Mouse (Mus musculus) fibroblast of lung, adult 2 months (primary cell): ENCODE results near the gene Ankfn1.
A peak's percentile ranks its signal among the peaks of the same experiment; 100 is the strongest.

Experiments used
- DNase-seq: peaks from one replicate; pipeline ENCODE4 v3.0.0-alpha.2; 2011; ENCODE audit warnings: low read depth

The Ankfn1 gene

GRCm38 (mm10) chr11:89574269-89574838, 203.1 kb downstream of the Ankfn1 start:
- no peak for DNase-seq

- no peak for DNase-seq
Measured at GRCm38 (mm10) chr11:89569391-89570145, 207.9 kb downstream of the Ankfn1 start.

DNA sequence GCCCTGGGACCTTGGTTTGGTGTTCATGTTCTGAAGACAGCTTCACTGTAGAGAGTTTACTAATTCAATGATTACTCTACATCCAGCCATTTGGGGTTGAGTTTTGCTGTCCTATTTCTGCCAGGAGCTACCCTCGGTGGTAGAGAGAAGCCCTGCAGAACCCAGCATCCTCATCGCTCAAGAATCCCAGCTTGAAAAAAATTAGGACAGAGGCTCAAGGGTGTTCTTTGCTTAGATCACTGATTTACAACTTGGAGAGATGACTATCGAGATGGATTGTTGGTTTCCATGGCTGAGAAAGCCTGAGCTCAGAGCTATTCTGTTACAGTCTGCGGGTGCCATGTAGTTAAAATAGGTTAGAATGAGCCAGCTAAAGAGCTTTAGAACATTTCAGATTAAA, 209.2 kb downstream of the Ankfn1 start:
- no peak for DNase-seq

DNA sequence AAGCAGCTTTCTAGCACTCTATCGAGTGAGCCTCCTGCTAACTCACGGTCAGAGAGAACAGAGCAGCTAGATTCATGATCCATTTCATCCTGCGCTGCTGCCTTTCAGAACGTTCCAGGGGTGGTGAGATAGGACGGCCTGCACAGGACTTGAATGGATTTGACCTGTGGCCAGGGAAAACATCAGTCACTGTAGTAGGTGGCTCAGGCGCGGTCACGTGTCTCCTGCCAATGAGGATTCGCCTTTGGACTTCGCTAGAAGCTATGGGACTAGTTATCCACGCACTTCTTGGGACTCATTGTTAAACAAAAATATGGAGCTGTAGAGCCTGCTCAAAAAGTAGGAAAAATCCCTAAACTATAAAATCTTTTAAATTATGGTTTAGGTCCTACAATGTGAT, 226.0 kb downstream of the Ankfn1 start:
- no peak for DNase-seq

DNA sequence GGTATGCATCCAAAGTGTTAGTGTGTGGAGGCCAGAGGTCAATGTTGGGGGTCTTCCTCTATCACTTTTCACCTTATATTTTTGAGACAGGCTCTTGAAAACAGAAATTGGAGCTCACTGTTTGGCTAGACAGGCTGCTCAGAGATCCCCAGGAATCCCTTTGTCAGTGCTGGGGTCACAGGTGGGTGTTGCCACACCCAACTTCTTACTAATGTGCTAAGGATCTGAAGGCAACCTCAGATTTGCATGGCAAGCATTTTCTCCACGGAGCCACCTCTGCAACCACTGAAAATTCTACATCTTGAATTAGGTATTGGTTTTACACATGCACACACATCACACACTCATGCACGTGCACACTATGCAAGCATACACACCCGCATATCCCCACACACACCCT, 226.5 kb downstream of the Ankfn1 start:
- no peak for DNase-seq

- DNase-seq: no peak
Measured at GRCm38 (mm10) chr11:89548786-89549185, 228.7 kb downstream of the Ankfn1 start.

DNA sequence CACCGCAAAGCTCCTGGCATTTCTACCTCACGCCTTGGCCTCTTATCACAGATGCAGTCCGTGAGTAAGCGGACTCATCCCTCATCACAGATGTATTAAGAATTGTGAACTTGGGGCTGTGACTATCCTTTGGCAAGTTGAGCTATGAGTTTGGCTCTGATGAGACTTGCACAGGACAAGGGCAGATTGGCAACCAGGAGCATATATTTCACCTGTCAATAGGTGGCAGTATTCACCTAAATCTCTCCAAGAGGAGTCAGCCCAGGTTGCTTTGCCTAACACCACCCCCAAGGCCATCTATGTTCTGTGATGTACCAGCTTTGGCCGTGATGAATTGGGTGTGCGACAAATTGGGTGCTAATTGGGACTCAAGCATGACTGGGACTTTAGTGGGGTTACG, 231.3 kb downstream of the Ankfn1 start:
- peak; percentile 47 for DNase-seq

- DNase-seq: no peak
Measured at GRCm38 (mm10) chr11:89544856-89545817, 232.3 kb downstream of the Ankfn1 start.

GRCm38 (mm10) chr11:89538376-89538775, 239.1 kb downstream of the Ankfn1 start:
- DNase-seq: no peak

GRCm38 (mm10) chr11:89527800-89528430, 249.5 kb downstream of the Ankfn1 start:
- DNase-seq: no peak

GRCm38 (mm10) chr11:89515501-89515901, 262.0 kb downstream of the Ankfn1 start:
- DNase-seq: no peak

GRCm38 (mm10) chr11:89508675-89509324, 268.7 kb downstream of the Ankfn1 start:
- DNase-seq: no peak

DNA sequence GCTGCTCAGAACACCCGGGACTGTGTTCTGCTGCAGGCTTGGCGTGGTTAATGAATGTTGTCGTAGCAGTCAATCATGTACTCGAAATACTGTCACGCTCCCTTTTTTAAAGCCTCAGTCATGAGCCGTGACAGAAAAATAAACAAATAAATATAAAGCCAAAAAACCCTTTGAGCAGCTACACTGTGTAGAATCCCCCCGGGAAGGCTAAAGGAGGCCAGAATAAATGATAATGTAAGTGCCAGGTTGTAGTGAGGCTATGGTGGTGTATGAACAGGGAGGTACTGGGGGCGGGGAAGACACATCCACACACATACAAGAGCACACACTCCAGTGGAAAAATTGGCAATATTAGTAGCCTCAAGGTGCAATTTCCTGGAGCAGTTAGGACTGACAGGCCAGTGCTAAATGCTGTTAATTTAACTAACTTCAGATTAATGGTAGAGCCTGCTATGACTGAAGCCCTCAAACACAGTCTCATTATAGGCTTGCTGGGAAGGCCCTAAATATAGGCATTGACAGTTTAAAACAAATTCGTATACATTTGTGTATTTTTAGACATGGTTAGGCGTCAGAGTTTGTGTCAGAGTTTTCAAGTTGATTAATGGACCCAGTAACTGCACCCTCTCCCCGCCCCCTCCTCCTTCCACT, 270.7 kb downstream of the Ankfn1 start:
- DNase-seq: no peak

DNA sequence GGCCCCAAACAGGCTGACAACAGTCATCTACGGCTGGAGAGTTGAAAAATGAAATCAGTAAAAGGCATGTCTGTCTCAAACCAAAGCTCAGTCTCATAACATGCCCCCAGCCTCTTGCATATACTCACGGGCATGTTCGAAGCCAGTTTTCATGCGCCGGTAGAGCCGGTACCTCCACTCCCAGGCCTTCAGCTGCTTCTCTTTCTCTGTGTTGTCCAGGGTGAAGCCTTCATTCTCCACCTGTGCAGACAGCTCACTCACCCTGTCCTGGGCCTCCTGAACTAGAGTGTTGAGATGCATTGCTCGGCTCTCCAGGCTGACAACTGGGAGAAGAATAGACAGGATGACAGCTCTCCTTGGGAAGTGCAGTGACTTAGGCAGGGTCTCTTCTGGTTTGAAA, 272.4 kb downstream of the Ankfn1 start:
- no peak for DNase-seq

GRCm38 (mm10) chr11:89501796-89502195, 275.7 kb downstream of the Ankfn1 start:
- no peak for DNase-seq

GRCm38 (mm10) chr11:89500961-89501360, 276.5 kb downstream of the Ankfn1 start:
- no peak for DNase-seq

DNA sequence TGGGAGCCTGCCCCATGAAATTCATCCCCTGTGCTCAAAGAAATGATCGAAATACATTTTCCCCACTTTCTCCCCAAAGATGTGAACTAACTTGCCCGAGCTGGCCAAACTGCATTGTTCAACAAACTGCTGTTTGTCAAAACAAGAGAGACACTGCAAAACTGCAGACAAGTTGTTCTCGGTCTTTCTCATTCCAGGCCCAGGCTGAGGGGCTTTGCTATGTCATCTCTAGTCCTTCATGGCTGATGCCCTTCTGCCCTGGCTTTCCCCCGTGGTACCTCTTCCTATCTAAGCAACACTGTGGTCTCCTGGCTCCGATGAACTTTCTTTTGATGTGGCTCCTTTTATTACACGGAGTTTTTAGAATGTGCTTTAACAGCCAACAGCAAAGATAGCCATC, 296.4 kb downstream of the Ankfn1 start:
- no peak for DNase-seq

DNA sequence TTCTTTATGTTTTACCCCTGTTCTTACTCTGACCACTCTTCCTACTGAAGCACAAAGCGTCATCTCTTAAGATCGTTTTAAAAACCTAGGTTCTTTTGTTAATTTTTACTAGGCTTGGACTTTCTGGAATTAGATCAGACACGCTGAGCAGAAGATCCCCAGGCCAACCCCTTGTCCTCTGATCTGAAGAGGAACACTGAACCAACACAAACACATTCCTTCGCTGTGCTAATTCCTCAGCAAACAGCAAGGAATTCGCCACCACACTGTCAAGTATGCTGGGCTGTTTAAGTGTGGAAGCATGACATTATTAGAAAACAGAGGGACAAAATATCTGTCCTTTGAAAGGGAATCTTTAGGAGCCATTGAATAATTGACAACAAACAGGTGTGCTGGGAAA, 300.5 kb downstream of the Ankfn1 start:
- no peak for DNase-seq

GRCm38 (mm10) chr11:89476047-89476446, 301.4 kb downstream of the Ankfn1 start:
- no peak for DNase-seq

DNA sequence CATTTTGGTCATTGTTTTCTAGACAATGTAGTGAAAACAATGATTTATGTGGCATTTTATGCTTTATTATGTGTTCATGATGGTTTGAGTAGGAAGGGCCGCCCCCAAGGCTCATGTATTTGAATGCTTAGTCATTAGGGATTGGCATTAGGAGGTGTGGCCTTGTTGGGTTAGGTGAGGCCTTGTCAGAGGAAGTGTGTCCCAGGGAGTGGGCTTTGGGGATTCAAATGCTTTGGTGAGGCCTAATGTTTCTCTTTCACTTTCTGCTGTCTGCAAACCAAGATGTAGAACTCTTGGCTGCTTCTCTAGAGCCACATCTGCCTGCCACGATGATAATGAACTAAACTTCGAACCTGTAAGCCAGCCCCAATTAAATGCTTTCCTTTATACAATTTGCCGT, 304.6 kb downstream of the Ankfn1 start:
- no peak for DNase-seq

DNA sequence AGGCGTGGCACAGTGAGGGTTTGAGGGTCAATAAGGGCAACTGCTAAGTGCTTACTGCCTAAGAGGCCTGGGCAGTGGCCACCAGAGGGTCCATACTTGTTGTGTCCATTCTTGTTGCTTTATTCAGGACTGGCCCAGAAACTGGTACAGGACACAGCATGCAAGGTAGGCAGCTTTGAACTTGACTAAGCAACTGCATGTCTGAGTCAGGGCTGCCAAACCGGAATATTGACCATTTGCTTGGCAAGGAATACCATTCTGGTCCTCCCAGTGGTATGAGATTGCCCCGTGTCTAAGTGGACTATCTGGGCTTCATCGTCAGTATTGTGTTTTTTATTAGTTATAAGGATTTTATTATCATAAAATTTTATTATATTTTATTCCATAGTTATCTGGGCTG, 312.1 kb downstream of the Ankfn1 start:
- no peak for DNase-seq
